Mouse (Mus musculus): ENCODE results near the gene Wwox.

Wwox gene

DNA sequence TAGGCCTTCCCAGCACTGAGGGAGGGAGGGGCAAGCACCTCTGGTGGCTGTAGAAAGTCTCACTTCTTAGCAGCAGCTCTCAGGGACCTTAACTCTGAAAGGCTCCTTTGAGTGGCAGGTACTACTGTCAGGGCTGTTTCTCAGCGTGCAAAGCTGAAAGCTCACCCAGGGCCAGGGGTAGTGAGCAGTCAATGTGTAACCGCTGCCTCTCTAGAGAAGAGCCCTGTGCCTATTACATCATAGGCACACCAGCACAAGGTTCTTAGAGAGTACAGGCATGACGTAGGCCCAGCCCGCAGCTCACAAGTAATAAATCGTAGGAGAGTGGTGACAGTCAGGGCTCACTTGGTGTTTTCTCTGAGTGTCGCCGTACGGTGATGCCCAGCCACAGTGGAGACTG lies 545.0 kb downstream of the Wwox start:
- no peak for DNase-seq

DNA sequence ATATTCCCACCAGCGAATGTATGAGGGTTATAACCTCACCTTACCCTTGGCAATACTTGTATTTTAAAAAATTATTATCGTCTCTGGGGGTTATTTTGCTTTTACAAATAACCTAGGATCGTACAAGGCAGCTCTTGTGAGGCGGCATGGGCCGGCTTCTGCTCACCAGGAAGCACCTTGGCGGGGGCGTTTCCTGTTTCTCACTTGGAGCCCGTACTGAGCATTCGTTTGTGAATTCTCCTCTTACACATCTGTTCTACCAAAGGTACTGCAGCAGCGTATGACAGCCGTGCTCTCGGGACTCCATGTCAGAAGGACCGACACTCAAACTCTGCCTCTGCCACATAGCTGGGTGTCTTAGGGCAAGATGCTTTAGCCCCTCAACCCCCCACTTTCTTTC lies 546.5 kb downstream of the Wwox start:
- DNase-seq, result peak; percentile 70

DNA sequence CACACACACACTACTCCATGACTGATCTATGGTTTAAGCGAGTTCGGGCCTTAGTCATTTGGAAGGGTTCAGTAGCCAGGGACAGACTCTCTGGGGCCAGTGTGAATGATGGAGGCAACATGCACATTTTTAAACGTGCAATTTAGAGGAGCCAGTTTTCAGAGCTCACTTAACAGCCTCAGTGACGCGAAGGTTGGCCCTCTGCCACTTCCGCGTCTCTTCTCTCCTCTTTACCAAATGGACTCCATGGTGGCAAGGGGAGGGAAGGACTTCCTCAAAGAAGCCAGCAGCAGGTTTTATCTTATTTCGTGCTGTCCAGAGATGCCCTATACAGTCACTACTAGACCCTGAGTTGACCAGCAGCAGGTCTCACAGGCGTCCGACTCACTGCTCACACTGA lies 547.5 kb downstream of the Wwox start:
- DNase-seq, result no peak

DNA sequence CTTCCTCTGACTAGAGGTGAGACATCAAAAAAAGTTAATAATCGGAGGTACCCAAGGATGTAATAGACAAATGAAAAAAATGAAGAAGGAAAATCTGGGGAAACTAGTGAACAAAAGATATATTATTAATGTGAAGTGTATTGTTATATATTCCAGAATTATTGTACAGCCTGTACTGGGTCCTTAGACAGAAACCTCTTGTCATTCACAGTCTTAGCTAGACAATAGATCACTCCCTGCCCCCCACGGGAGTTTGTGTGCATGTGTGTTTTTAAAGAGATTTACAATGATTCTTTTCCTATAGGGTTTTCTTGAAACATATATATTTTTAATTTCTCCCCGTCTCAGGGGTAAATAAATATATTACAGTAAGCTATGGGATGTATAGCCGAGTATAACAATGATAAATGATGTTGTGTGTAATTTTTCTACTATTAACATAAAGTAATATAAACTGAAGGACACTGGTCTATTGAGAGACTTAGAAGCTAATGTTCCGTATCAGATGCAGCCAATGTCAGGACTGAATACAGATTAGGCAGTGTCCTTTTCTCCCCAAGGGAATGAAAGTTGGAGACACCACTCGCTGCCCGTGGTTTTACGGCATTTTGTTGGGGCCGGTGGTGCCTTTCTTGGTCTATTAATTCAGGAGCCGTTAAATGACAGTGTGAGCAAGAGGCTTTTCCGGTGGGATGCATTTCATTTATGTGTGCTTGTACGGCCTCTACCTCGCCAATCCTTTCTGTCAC lies 551.6 kb downstream of the Wwox start:
- DNase-seq, result no peak

DNA sequence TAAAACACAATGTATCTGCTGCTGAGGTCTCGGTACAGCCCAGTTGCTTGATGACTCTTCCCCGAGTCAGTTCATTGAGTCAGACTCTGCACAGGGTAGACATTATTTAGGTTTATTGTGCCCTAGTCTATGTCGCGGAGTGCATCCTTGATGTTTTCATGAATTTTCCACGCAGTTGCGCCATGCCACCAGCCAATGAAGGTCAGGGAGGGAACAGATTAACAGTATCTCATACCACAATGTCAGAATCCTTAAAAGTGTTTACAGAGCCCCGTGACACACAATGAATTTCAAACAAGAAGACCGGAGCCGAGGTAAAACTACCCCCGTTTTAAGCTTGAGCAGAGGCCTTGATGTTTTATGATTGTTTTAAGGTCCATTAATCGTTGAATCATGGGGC lies 561.3 kb downstream of the Wwox start:
- no peak for DNase-seq

DNA sequence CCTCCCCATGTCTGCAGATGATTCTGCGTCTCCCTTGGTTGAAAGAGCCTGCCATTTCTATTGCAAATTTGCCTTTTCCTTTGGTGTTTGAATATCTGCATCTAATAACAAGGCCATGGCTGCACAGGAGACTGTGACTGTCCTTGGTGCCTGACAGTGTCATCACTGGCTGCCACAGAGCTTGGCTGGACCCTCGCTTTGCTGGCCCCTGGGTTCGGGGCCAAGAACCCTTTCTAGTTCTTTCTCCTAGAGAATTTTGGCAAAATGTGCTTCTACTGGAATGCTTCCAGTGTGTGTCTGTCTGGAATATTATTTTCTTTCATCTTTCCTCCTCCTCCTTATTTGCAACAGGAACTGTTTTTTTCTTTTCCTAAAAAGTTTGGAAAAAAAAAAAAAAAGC lies 565.6 kb downstream of the Wwox start:
- no peak for DNase-seq

DNA sequence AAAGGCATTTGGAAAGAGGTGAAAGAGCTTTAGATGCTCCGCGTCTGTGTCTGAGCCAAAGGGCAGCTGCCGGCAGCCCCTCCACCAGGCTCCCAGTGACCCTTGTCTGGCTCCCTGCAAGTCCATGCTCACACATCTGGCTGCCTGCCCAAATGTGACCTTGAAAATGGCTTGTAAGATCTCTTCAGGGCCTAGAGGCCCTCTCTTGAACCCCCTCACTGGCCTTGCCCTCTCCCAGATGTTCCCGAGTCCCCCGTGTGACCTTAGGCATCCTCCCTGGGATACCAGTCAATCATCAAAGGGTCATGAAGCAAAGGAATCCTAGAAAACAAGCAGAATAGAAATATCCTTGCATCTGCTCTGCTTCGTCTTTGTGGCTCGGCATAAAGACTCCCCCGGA lies 567.1 kb downstream of the Wwox start:
- no peak for DNase-seq

DNA sequence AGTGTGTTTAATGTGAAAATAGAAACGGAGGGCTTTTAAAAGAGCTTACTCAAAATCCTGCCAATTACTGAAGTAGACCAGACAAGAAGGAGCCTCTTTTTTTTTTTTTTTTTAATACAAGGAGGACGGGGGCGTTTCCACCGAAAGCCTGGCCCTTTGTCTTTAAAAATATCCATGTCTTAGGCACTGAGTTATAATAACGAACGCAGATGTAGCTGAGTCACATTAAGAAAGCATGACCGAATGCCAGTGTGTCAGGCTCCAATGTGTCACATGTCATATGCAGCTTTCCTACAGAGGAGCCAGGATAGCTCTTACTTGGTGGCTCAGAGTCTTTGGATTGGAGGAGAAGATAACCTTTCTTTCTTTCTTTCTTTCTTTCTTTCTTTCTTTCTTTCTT lies 567.8 kb downstream of the Wwox start:
- DNase-seq, result no peak

DNA sequence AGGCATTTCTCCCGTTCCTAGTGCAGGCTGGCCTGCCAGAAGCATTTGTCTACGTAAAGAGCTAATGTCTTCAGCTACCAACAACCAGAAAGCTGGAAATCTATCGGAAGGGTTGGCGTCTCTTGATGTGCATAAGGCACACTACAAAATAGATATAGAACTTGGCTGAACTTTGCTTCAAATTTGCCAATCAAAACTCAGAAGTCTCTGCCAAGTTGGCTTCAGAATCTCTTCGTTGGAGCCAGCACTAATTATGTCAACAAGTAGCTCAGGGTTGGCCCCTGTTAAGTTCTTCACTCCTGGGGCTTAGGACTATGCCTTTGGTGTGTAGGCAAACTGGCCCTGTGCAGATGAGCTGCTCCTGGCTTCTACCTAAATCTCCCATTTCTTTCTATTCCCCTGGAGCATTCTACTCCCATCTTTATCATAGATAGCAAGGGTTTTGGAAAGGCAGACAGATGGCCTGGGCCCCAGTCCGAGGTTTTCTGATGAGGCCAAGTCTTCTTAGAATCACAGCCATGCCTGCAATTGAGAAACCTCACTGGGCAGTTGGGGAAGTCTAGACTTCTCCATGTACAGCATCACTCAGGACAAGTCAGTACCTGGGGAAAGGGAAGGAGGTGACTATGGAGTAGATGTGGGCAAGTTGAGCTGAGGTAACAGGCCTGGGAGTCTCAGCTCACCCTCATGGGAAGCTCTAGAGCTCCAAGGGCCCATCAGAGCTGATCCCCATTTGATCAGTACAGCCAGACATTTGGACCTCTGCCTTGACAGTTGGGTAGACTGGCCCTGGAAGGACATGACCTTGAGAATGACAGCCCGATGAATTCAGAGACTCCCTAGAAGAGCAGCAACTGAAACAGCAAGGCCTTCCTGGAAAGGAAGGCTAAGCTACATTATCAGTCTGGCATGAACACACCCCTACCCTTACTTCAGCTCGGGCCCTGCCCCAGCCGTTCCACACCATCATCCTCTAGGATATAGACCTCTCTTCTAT lies 569.5 kb downstream of the Wwox start:
- DNase-seq, result no peak

DNA sequence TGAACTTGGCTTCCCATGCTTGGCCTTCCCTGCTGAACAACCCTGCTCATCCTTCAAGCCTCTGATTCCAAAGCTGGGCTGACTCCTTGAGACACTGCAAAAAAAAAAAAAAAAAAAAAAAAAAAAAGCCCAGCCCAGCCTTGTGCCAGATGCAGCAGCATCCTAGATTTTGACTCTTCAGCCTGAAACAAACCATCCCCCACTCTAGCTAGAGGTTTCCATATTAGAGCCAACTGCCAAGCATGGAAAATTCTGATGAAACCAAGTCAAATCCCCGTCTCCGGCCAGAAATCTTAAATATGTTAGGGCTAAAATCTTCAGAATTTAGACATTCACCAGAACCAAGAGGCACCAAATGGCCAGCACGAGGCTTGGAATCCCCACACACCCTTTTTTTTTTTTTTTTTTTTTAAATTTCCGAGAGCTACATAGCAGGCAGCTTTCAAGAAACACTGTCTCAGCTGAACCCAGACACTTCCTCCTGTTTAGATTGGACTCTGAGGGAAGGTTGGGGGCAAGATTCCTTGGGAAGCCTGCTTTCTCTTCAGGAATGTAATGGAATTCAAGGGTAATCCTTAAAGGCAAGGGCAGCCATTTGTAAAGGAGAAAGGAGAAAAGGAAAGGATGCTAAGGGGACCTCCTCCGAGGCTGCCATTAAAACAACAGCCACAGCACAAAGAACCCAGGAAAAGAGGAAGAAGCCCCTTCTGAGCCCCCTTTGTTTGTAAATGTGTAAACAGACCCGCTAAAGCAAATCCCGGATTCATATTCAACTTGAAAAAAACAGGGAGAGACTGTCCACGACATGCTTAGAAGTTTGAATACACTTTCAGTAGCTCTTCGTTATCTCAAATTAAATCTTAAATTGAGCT lies 570.7 kb downstream of the Wwox start:
- DNase-seq, result no peak

DNA sequence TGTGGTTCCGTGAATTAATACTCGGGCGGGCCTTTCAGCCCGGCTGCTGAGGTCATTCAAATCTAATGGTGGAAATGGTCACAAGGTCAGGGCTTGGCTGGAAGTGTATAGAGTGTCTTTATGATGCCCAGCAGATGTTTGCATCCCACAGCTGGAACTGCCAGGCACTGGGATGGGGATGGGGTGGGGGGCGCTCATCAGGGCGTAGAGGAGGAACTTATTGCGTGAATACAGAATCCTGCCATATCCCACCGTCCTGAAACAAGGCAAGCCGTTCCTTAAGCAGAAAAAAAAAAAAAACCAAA lies 571.3 kb downstream of the Wwox start:
- DNase-seq, result no peak

DNA sequence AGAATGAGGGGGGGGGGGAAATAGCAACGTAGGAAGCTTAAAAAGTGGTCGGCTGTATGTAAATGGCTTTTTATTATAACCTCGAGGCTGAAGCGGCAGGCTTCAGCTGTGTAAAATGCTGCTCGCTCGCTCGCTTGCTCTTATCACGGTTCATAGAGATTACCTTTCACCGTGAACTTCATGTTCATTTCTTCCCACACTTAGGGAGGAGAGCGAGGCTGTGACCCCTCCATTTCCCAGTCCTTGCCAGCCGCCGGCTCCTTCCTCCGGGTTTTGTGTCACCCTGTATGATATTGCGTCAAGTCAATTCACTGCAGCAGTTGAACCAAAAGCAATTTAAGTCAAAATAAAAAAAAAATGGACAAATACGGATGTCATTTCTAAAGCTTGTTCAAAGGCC lies 580.2 kb downstream of the Wwox start:
- no peak for DNase-seq

DNA sequence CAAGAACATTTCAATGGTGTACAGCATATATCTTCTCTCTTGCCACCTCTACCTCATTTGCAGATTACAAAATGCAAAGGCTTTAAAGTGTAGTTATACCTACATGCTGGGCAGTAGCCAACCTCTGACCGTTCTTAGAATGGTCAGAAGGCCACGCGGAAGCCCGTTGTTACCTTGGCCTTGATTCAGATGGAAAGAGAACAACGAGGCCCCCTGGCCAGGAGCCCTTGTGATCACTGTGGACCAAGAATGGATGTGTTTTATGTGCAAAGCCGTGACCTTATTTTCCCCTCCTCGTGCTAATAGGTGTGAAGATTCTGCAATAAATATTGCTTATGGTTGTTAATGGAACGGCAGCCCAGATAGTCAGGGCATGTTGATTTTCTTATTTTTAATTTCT lies 582.3 kb downstream of the Wwox start:
- DNase-seq, result no peak

DNA sequence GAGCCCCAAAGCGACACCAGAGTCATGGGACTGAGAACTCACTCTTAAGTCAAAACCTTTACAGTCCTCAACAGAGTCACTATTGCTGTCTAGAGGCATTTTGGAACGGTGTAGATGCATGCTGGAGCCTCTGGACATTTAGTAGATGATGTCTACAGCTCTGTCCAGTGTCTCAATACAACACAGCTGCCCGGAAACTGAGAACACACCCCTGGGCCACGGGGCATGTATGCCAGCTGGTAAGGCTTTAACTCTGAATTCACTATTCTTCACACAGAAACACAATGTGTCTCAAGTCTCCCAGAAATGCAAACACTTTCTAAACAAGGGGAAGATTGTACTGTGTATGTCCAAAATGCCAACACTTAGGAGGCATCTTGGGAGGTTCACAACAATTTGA lies 584.6 kb downstream of the Wwox start:
- DNase-seq, result no peak

DNA sequence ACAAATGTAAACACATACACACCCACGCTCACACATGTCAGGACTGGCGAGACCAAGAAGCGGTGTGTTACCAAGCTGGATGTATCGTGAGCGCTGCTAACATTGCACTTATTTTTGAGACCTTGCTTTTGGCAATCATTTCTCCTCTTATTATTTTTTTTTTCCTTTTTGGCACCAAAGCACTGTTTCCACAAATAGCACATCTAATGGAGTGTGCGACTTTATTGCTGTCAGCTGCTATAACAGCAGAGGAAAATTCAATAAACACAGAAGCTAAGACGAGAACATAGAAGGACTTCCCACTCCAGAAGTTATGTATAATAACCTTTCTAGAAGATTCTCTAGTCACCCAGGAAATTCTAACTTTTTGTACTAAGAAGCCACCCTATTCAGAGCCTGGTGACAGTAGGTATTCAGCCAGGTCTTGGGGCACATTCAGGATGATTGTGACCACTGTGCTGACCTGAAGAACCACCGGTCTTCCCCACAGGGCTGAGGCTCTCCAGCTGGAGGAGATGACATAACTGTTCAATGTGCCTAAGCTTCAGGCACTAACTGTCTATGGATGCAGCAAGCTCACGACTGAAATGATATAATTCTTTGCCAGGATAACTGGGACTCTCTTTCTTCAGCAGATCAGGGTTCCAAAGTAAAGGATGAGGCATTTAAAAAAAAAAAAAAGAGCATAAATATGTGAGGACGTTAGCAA lies 586.1 kb downstream of the Wwox start:
- DNase-seq, result no peak

DNA sequence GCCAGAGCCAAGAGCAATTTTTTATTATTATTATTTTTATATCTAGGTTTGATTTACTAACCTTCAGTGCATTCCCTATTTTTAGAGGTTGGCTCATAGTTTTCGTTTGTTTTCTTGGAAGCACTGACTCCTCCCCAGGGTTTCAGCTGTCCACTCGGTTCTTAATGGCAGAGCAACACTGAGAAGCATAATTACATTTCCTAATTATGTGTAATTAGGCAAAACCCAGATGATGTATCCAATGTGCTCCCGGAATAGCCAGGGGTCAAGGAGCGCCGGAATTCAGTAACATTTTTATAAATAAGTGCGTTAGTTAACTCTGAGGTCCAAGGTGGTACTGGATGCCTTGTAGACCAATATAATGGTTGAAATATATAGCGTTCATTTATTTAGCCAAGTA lies 586.7 kb downstream of the Wwox start:
- no peak for DNase-seq

DNA sequence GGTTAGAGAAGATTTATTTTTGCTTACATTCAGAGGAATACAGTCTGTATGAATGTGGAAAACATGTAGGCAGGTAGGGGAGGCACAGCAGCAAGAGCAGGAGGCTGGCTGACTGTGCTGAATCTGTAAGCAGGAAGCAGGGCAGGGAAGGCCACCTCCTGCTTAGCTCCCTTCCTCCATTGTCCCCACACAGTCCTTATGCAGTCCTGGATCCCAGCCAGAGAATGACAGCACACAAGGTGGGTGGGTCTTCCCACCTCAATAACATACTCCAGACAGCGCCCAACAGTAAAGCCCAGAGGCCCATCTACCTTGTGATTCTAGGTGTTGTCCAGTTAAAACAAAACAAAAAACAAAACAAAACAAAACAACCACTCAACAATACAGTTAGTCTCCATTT lies 593.7 kb downstream of the Wwox start:
- no peak for DNase-seq

DNA sequence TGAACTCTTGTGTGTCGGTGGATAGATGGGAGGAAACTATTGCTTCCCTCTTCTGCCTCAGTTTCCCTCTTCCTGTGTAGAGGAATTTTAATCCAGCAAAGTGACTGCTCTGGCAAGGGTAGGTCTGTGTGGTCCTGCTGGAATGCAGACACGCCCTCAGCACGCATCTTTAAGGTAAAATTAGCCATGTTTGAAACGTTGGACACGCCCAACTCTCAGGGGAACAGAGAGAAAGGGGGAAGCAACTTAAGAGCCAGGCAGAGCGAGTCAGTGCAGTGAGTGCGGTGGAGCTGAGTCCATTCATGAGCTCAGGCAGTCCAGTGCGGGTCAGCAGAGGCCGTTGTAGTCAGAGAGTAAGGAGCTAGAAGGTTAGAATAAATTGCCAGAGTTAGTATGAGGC lies 596.6 kb downstream of the Wwox start:
- no peak for DNase-seq

DNA sequence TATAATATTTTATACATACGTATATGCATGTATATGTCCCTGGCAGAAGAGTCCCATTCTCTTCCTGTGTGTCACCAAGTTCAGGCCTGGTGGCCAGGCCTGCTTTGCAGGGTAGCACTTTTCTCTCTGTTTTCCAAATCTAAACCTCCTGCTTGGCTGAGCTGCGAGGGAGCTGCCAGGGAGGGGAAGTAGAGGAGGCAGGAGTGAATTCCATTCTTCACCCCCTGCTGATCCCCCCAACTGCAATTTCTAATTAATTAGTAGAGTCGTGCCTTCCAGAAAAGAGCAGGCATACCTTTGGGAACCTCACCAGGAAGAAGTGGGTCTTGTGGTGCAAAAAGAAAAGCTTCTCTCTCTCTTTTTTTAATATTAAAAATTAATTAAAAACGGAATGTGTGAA lies 599.0 kb downstream of the Wwox start:
- no peak for DNase-seq

DNA sequence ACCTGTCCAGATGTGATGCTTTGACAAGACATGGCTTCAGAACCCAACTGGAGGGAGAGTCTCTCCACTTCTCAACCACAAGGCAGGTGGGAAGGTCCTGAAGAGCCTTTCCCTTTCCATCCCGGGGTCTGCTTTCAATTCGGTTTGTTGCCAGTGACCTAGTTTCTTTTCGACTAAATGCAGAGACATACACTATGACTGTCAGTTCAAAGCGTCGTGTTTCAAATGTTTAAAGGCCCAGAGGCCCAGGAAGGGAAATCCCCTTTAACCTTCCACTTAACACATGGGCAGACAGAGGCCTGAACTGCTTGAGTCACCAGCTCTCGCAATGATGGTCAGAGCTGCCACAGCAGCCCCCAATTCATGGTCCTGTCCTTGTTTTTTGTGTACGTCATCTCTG lies 606.3 kb downstream of the Wwox start:
- DNase-seq, result peak; percentile 27

DNA sequence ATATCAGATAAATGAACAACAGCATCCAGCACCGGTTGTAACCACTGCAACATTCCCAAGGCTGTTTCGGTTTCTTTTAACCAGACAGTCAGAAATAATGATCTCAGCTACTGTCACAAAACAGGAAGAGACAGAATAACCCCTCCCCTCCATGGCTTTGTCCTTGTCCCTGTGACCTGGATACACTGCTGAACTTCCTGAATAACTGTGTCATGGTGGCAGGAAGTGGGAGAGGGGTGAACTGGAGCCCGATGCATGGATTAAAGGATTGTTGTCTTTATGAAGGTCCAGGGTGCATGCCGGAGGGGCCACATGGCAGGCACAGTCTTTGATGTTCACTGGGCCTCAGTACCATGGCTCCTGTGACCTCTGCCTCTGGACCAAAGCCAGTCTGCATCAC lies 607.0 kb downstream of the Wwox start:
- peak; percentile 4 for DNase-seq

DNA sequence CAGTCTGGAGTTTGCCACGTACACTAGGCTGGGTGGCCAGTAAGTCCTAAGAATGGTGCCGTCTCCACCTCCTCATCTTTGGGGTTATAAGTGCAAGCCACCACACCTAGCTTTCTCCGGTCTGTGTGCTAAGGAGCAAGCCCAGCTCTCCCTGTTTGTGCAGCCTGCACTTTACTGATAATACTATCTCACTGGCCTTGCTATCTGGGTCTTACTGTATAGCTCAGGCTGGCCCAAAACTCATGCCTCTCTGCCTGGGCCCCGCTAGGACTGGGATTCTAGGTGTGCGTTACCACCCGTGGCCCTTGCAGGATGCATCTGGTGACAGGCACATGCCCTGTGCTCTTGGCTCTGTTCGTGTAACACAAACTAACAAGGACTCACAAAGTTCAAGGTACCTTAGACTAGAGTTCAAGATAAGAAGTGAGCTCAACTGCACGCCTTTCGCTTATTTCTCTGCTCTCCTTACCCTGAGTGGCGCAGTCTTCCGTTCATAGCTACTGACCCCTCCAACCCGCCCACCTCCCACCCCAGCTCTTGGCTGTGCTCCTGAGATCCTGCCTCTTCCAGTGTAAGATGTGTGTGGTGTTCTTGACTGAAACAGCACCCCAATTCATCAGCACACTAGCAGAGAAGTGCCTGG lies 618.9 kb downstream of the Wwox start:
- DNase-seq, result no peak

All from thymus, postnatal 25 days (tissue).